ENCODE assay signal across 8 mouse cellular contexts in the genomic region with DNA sequence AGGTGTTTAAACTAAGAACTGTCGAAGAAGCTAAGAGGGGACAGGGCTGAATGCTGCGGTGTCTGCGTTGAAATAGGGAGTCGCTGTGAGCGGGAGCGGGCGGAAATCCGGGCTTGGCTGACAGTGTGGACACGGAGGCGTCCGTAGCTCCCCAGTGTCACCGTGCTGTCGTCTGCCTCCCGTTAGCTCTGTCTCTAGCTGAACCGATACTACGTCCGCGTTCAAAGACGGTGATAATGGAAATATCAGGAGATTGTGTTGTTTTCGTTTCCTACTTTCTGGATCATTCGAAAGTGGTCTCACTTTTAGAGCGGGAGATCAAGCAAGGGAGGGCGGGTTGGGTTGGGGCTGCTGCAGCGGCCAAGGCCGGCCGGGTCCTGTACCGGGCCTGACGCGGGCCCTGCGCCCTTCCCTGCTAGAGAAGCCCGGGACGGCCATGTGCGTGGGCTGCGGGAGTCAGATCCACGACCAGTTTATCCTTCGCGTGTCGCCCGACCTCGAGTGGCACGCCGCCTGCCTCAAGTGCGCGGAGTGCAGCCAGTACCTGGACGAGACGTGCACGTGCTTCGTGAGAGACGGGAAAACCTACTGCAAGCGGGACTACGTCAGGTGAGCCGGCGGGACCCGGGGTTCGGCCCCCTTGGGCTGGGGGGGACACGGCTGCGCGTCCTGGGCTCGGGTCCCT. TPM values are rescaled to one million over a fixed set of nuclear protein-coding genes. Genes with fewer than 3 reads are reported as not detected.
A peak's percentile ranks its signal among the peaks of the same experiment; 100 is the strongest.
DNase-seq lines count a peak whose midpoint lies in the region; ATAC-seq and TF ChIP-seq lines count a peak whose summit lies in the region.

No protein-coding gene starts in this region.

- 3% methylated on average over 59 of the region's 59 CpGs for WGBS in lung, adult 2 months
- WGBS in forebrain, embryonic 14.5 days, result 1% methylated on average over 58 of the region's 59 CpGs
- WGBS in intestine, embryonic 14.5 days, result under 1% methylated on average over 59 of the region's 59 CpGs
- whole genome bisulfite sequencing in liver, postnatal 0 days (ENCODE audit: insufficient replicate concordance), result 1% methylated on average over 59 of the region's 59 CpGs
- WGBS in stomach, embryonic 15.5 days, result under 1% methylated on average over 59 of the region's 59 CpGs

- H3K36me3 ChIP-seq in forebrain, embryonic 14.5 days (ENCODE audit: control insufficient read depth, insufficient read depth, low read length), result no peaks in the 10 kb centered on the region
- no peaks in the 10 kb centered on the region for H3K36me3 ChIP-seq in intestine, embryonic 14.5 days (ENCODE audit: control insufficient read depth, insufficient read depth, low read length)
- no peaks in the 10 kb centered on the region for H3K36me3 ChIP-seq in liver, postnatal 0 days (replicated peaks; ENCODE audit: insufficient read depth, low read length)
- no peaks in the 10 kb centered on the region for H3K36me3 ChIP-seq in stomach, embryonic 15.5 days

- H3K4me2 ChIP-seq in forebrain, embryonic 14.5 days (ENCODE audit: low read length), result peak overlapping the region; percentile 67
- peak overlapping the region; percentile 70 for H3K4me2 ChIP-seq in intestine, embryonic 14.5 days (ENCODE audit: low read length)
- peak overlapping the region; percentile 70 for H3K4me2 ChIP-seq in liver, postnatal 0 days (ENCODE audit: low read depth, low read length)
- peak overlapping the region; percentile 67 for H3K4me2 ChIP-seq in stomach, embryonic 15.5 days

- no peak for ATAC-seq in forebrain, embryonic 14.5 days
- no peak for ATAC-seq in intestine, embryonic 14.5 days (replicated peaks; ENCODE audit: low FRiP score, low TSS enrichment, low read depth)
- ATAC-seq in liver, postnatal 0 days, result no peak
- ATAC-seq in stomach, embryonic 15.5 days (ENCODE audit: insufficient read depth, low FRiP score, low read depth), result no peak

- no peak for TF ChIP-seq POLR2A in lung, adult 2 months (IDR thresholded peaks at IDR 0.05; ENCODE audit: borderline replicate concordance, extremely low read depth, low read depth, low read length)
- no peak for TF ChIP-seq POLR2A in brain, embryonic 14.5 days (IDR thresholded peaks at IDR 0.05; ENCODE audit: borderline replicate concordance, extremely low read depth, insufficient read depth, insufficient read length, poor library complexity, severe bottlenecking)

- no peak overlapping the region for H3K9ac ChIP-seq in forebrain, embryonic 14.5 days (ENCODE audit: low read length)
- H3K9ac ChIP-seq in intestine, embryonic 14.5 days (ENCODE audit: low read length), result peak overlapping the region; percentile 62
- no peak overlapping the region for H3K9ac ChIP-seq in liver, postnatal 0 days (replicated peaks)
- H3K9ac ChIP-seq in stomach, embryonic 15.5 days, result peak overlapping the region; percentile 16; the same call in 1 of the 2 replicates

- H3K4me1 ChIP-seq in lung, adult 2 months (ENCODE audit: control insufficient read depth, insufficient read depth, low read length), result peaks cover 26% of the 10 kb centered on the region
- peaks cover 9% of the 10 kb centered on the region for H3K4me1 ChIP-seq in forebrain, embryonic 14.5 days (ENCODE audit: control insufficient read depth, insufficient read depth, low read length)
- H3K4me1 ChIP-seq in intestine, embryonic 14.5 days (replicated peaks; ENCODE audit: control insufficient read depth, insufficient read depth, low read length), result peaks cover 21% of the 10 kb centered on the region
- peaks cover 40% of the 10 kb centered on the region for H3K4me1 ChIP-seq in liver, postnatal 0 days (ENCODE audit: insufficient read depth)
- peaks cover 57% of the 10 kb centered on the region for H3K4me1 ChIP-seq in stomach, embryonic 15.5 days

- TF ChIP-seq CTCF in lung, adult 2 months (IDR thresholded peaks at IDR 0.05; ENCODE audit: insufficient read depth, low read length), result no peak
- no peak for TF ChIP-seq CTCF in brain, embryonic 14.5 days (IDR thresholded peaks at IDR 0.05; ENCODE audit: borderline replicate concordance, extremely low read depth, insufficient read depth, insufficient read length)
- no peak for TF ChIP-seq CTCF in liver, postnatal 0 days (IDR thresholded peaks at IDR 0.05; ENCODE audit: low read depth)

- DNase-seq in lung, adult 2 months, result peak; percentile 51
- no peak for DNase-seq in lung, postnatal 25 days (ENCODE audit: low spot score)
- peak; percentile 55 for DNase-seq in brain, embryonic 14.5 days (ENCODE audit: low read depth)
- peak; percentile 18 for DNase-seq in forebrain, embryonic 14.5 days (ENCODE audit: low spot score)
- peak; percentile 82 for DNase-seq in intestine, embryonic 14.5 days (ENCODE audit: low spot score)
- DNase-seq in liver, postnatal 0 days, result peak; percentile 31
- DNase-seq in layer of hippocampus, postnatal 25 days (ENCODE audit: extremely low spot score in 1 of 2, low spot score in 1 of 2), result no peak

- peak overlapping the region; percentile 37 for H3K4me3 ChIP-seq in lung, adult 2 months (replicated peaks; ENCODE audit: extremely low read depth, low read depth, low read length)
- H3K4me3 ChIP-seq in forebrain, embryonic 14.5 days (ENCODE audit: low read depth, low read length), result peak overlapping the region; percentile 37
- peak overlapping the region; percentile 45 for H3K4me3 ChIP-seq in intestine, embryonic 14.5 days (ENCODE audit: low read depth, low read length)
- H3K4me3 ChIP-seq in liver, postnatal 0 days (ENCODE audit: low read depth, low read length), result peak overlapping the region; percentile 45
- H3K4me3 ChIP-seq in stomach, embryonic 15.5 days (replicated peaks), result peak overlapping the region; percentile 48

- no peak overlapping the region for H3K27ac ChIP-seq in forebrain, embryonic 14.5 days (ENCODE audit: low read depth, low read length)
- peak overlapping the region; percentile 33; the same call in 1 of the 2 replicates for H3K27ac ChIP-seq in intestine, embryonic 14.5 days (ENCODE audit: low read depth)
- no peak overlapping the region for H3K27ac ChIP-seq in liver, postnatal 0 days (ENCODE audit: low read depth)
- peak overlapping the region; percentile 8; the same call in 1 of the 2 replicates for H3K27ac ChIP-seq in stomach, embryonic 15.5 days

- H3K27me3 ChIP-seq in forebrain, embryonic 14.5 days (replicated peaks; ENCODE audit: control insufficient read depth, insufficient read depth, low read length), result peaks cover 85% of the 10 kb centered on the region
- peaks cover 72% of the 10 kb centered on the region for H3K27me3 ChIP-seq in intestine, embryonic 14.5 days (replicated peaks; ENCODE audit: control insufficient read depth, insufficient read depth, low read length)
- H3K27me3 ChIP-seq in liver, postnatal 0 days (ENCODE audit: insufficient read depth, low read length), result peaks cover 97% of the 10 kb centered on the region
- peaks cover 55% of the 10 kb centered on the region for H3K27me3 ChIP-seq in stomach, embryonic 15.5 days (replicated peaks)

- TF ChIP-seq EP300 in liver, postnatal 0 days (IDR thresholded peaks at IDR 0.05; ENCODE audit: low read depth), result no peak

- no peaks in the 10 kb centered on the region for H3K9me3 ChIP-seq in forebrain, embryonic 14.5 days (replicated peaks; ENCODE audit: control insufficient read depth, low read length)
- H3K9me3 ChIP-seq in intestine, embryonic 14.5 days (ENCODE audit: control insufficient read depth, low read length), result no peaks in the 10 kb centered on the region
- 0 out of 2 replicates have a peak, but pooled peaks cover 3% of the 10 kb centered on the region for H3K9me3 ChIP-seq in liver, postnatal 0 days (ENCODE audit: low read length)
- no peaks in the 10 kb centered on the region for H3K9me3 ChIP-seq in stomach, embryonic 15.5 days

RNA-seq across cellular contexts. Expression of a gene that starts 3.4 kb away (rescaled TPM):
- polyA plus RNA-seq in lung, adult 2 months (2012; rRNA removed), result 0.22 TPM in 1 of 2 replicates, not detected in the other
- polyA plus RNA-seq in brain, embryonic 14.5 days (2012; rRNA removed), result 1.5 and 3.7 TPM in 2 replicates
- polyA plus RNA-seq in forebrain, embryonic 14.5 days (2014; fragmentation: Nextera tagmentation; extraction: Ambion mirVana), result 0.11 TPM in 1 of 2 replicates, not detected in the other
- polyA plus RNA-seq in intestine, embryonic 14.5 days (2014; fragmentation: Nextera tagmentation; extraction: Ambion mirVana), result 6.1 and 6.7 TPM in 2 replicates
- not detected in 2 replicates for polyA plus RNA-seq in liver, postnatal 0 days (2015; fragmentation: Nextera tagmentation; extraction: Ambion mirVana)
- 5.7 and 8.1 TPM in 2 replicates for polyA plus RNA-seq in stomach, embryonic 15.5 days (2015; fragmentation: Nextera tagmentation; extraction: Ambion mirVana)
- total RNA-seq in layer of hippocampus, postnatal 25 days (2021), result not detected

RNA-seq across cellular contexts. Expression of a gene that starts 29.8 kb away (rescaled TPM):
- polyA plus RNA-seq in lung, adult 2 months (2012; rRNA removed), result 33.7 and 40.6 TPM in 2 replicates
- 36.0 and 36.7 TPM in 2 replicates for polyA plus RNA-seq in brain, embryonic 14.5 days (2012; rRNA removed)
- polyA plus RNA-seq in forebrain, embryonic 14.5 days (2014; fragmentation: Nextera tagmentation; extraction: Ambion mirVana), result 98.5 and 111 TPM in 2 replicates
- polyA plus RNA-seq in intestine, embryonic 14.5 days (2014; fragmentation: Nextera tagmentation; extraction: Ambion mirVana), result 222 and 225 TPM in 2 replicates
- 466 and 477 TPM in 2 replicates for polyA plus RNA-seq in liver, postnatal 0 days (2015; fragmentation: Nextera tagmentation; extraction: Ambion mirVana)
- 247 and 265 TPM in 2 replicates for polyA plus RNA-seq in stomach, embryonic 15.5 days (2015; fragmentation: Nextera tagmentation; extraction: Ambion mirVana)
- total RNA-seq in layer of hippocampus, postnatal 25 days (2021), result 10 to 100 TPM; 45.3 to 46.5 TPM

Comparison
In these comparisons a context has a peak if more than half of its experiments do, and no peak if none do; other contexts are left out.
1. DNase-seq: peak in lung, adult 2 months (single experiment), brain, embryonic 14.5 days (single experiment), forebrain, embryonic 14.5 days (single experiment), intestine, embryonic 14.5 days (single experiment) and liver, postnatal 0 days (single experiment); none in lung, postnatal 25 days (single experiment) and layer of hippocampus, postnatal 25 days (0 of 2).
2. H3K27ac ChIP-seq: peak in intestine, embryonic 14.5 days (single experiment) and stomach, embryonic 15.5 days (single experiment); none in forebrain, embryonic 14.5 days (single experiment) and liver, postnatal 0 days (single experiment).
3. H3K9ac ChIP-seq: peak in intestine, embryonic 14.5 days (single experiment) and stomach, embryonic 15.5 days (single experiment); none in forebrain, embryonic 14.5 days (single experiment) and liver, postnatal 0 days (single experiment).
4. Peak in every context shown above with its lines, with median percentiles within 50 percentile points of each other: H3K4me3 ChIP-seq and H3K4me2 ChIP-seq.